Mouse (Mus musculus) liver, embryonic 14.5 days (tissue): ENCODE results near the gene Pcdh18.

Source experiments
- CTCF ChIP-seq: IDR thresholded peaks from 2 replicates; pipeline ENCODE4 v1.5.1; 2016; ENCODE audit warnings: antibody characterized with exemption, low read depth, control low read depth
- EP300 ChIP-seq: IDR thresholded peaks from 2 replicates; pipeline ENCODE4 v1.6.1; 2016; ENCODE audit warnings: antibody characterized with exemption, low read depth

DNA sequence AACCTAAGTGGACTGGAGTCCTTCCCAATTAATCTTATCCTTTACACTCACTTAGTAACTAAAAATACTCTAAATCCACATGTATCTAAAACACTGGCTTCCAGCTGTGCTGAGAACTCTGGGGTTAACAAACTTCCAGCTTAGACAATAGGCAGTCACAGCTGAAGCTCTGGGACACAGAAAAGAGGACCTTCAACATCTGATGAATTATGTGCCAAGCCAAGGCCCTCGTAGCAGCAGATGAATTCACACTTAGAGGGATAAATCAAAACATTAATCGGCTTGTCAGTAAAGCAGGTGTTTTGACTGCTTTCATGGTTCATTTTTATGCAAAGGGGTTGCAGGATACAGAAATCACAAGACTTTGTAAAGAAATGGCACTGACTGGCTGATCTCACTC lies 57.2 kb downstream of the Pcdh18 start:
- TF ChIP-seq CTCF (no peak), EP300 (no peak)
